Comparison of ENCODE assay signal across 8 mouse cellular contexts in the genomic region with DNA sequence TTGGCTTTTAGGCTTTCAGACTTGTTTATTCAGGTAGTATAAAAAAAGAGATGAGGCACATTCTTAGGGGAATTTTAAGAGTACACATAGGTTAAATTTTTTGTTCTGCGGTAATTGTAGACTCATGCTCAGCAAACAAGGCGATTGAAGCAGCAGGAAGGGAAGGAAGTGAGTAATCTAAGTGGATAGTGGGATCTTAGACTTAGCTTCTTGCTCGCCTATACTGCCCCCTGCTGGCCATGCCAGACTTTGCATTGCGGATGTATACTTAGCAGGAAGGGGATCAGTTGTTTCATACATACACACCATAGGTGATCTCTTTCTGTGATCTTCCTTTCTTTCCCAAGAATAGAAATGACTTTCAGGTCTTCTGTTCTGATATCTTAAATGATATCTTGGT.
DNase-seq lines count a peak whose midpoint lies in the region; ATAC-seq lines count a peak whose summit lies in the region.

No protein-coding gene starts in this region.

- no peaks in the 10 kb centered on the region for H3K36me3 ChIP-seq in kidney, embryonic 16.5 days (ENCODE audit: insufficient read depth, low read length)
- H3K36me3 ChIP-seq in limb, embryonic 11.5 days (ENCODE audit: control insufficient read depth, insufficient read depth, low read length), result no peaks in the 10 kb centered on the region
- H3K36me3 ChIP-seq in neural tube, embryonic 15.5 days, result no peaks in the 10 kb centered on the region

- peak; percentile 91 for DNase-seq in kidney, adult 18-20 months
- peak; percentile 96 for DNase-seq in cerebellum, adult 9-10 months
- DNase-seq in frontal cortex, postnatal 14 days (ENCODE audit: low spot score in 2 of 2), result peak; percentile 74 to 94
- DNase-seq in kidney, adult 8-10 months, result peak; percentile 80 to 93
- DNase-seq in limb, embryonic 11.5 days (ENCODE audit: low spot score), result peak; percentile 95
- peak; percentile 63 for DNase-seq in testis, postnatal 14 days (ENCODE audit: low spot score)

- H3K9ac ChIP-seq in kidney, embryonic 16.5 days (replicated peaks; ENCODE audit: low read length), result no peak overlapping the region
- no peak overlapping the region for H3K9ac ChIP-seq in limb, embryonic 11.5 days (ENCODE audit: low read length)
- no peak overlapping the region for H3K9ac ChIP-seq in neural tube, embryonic 15.5 days (replicated peaks)

- ATAC-seq in kidney, embryonic 16.5 days (ENCODE audit: low FRiP score, low TSS enrichment), result no peak
- ATAC-seq in limb, embryonic 11.5 days (ENCODE audit: insufficient number of reproducible peaks, low FRiP score, low TSS enrichment, low read depth), result no peak
- ATAC-seq in neural tube, embryonic 15.5 days (ENCODE audit: low FRiP score), result 0 out of 2 replicates have a peak, but pooled peaks have one; percentile 37

- no peaks in the 10 kb centered on the region for H3K9me3 ChIP-seq in kidney, embryonic 16.5 days (ENCODE audit: low read length)
- no peaks in the 10 kb centered on the region for H3K9me3 ChIP-seq in limb, embryonic 11.5 days (ENCODE audit: control insufficient read depth, low read length)
- H3K9me3 ChIP-seq in neural tube, embryonic 15.5 days (replicated peaks), result no peaks in the 10 kb centered on the region

- 4% methylated on average over 4 of the region's 4 CpGs for WGBS in kidney, embryonic 16.5 days
- 10% methylated on average over 4 of the region's 4 CpGs for WGBS in limb, embryonic 11.5 days
- WGBS in neural tube, embryonic 15.5 days, result 3% methylated on average over 4 of the region's 4 CpGs

- no peaks in the 10 kb centered on the region for H3K27me3 ChIP-seq in kidney, embryonic 16.5 days (ENCODE audit: insufficient read depth, low read length)
- H3K27me3 ChIP-seq in limb, embryonic 11.5 days (ENCODE audit: control insufficient read depth, insufficient read depth, low read length), result no peaks in the 10 kb centered on the region
- no peaks in the 10 kb centered on the region for H3K27me3 ChIP-seq in neural tube, embryonic 15.5 days (replicated peaks)

- no peak overlapping the region for H3K27ac ChIP-seq in kidney, embryonic 16.5 days (ENCODE audit: low read length)
- no peak overlapping the region for H3K27ac ChIP-seq in limb, embryonic 11.5 days (replicated peaks; ENCODE audit: low read depth, low read length)
- no peak overlapping the region for H3K27ac ChIP-seq in neural tube, embryonic 15.5 days (replicated peaks)

- no peak overlapping the region for H3K4me2 ChIP-seq in kidney, embryonic 16.5 days (replicated peaks; ENCODE audit: low read depth, low read length)
- H3K4me2 ChIP-seq in limb, embryonic 11.5 days (ENCODE audit: low read depth, severe bottlenecking), result no peak overlapping the region
- H3K4me2 ChIP-seq in neural tube, embryonic 15.5 days, result no peak overlapping the region

- peaks cover 35% of the 10 kb centered on the region for H3K4me1 ChIP-seq in kidney, embryonic 16.5 days (ENCODE audit: insufficient read depth, low read length)
- H3K4me1 ChIP-seq in limb, embryonic 11.5 days (ENCODE audit: control insufficient read depth, insufficient read depth, low read length), result 0 out of 2 replicates have a peak, but pooled peaks cover 2% of the 10 kb centered on the region
- H3K4me1 ChIP-seq in neural tube, embryonic 15.5 days, result peaks cover 59% of the 10 kb centered on the region

- no peak overlapping the region for H3K4me3 ChIP-seq in kidney, embryonic 16.5 days (ENCODE audit: low read length)
- no peak overlapping the region for H3K4me3 ChIP-seq in limb, embryonic 11.5 days (ENCODE audit: low read depth, low read length)
- H3K4me3 ChIP-seq in neural tube, embryonic 15.5 days (replicated peaks), result no peak overlapping the region
